Mouse (Mus musculus): ENCODE results near the gene Ephx3.
A peak's percentile ranks its signal among the peaks of the same experiment; 100 is the strongest.
"Not testable (repeated sequence)": the region's sequence is repeated elsewhere in the genome, so short reads cannot be mapped to it uniquely, and the experiment has no call there.

The Ephx3 gene

DNA sequence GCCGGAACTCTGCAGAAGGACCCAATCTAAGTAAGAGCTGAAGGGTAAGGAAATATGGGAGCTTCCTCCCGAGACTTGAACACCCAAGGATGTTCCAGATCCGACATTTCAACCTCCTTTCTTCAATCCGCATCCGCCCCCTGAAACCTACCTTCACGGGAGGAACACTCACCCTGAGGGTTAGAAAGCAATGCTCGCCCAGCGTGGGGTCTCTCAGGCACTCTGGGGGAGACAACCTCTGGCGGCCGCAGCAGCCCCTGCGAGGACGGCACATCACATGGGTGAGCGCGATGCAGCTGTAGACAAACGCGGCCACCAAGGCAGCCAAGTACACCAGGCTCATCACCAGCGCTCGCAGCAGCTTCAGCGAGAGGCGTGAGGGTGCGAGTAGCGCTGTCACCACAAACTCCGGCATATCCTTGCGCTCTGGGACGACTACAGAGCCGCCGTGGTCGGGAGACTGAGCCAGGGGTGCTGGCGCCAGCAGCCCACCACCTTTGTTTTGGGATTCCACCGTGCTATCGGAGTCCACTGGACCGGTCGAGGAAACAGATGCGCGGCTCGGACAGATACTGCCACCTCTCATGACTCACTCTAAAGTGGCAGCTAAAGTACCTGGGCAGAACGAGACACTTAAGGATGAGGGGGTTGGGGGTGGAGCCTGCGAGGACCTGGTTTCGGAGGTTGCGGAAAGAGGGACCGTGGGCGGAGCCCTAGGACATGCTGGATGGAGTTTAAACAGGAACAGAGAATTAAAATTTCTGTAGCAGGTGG lies at the start of gene Ephx3:
Ephx3 (minus strand) TSS at position 687 of the 774 bp plus-strand sequence.
- no peak for DNase-seq (ENCODE audit: low spot score in 2 of 2)

DNA sequence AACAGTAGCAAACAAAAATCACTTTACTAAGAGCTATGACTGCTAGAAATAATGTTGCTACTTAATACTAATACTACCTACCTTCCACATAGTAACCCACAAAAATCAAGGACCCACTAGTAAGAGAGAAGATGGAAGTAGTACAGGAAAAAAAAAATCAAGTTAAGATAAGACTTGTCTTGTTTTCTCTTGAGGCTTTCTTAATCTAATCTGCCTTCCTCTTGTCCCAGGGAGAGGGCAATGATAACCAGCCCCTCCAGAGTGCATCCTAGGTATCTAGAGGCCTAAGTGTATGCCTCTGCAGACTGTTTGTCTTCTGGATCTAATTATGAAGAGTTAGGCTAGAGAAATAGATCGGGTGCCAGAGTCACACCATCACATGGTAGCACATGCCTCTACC lies 49.2 kb upstream of the Ephx3 start:
- no peak for DNase-seq (ENCODE audit: low spot score in 2 of 2)

- peak; percentile 23 to 47 for DNase-seq (ENCODE audit: low spot score in 2 of 2)
These were observed 46.3 kb upstream of the Ephx3 start for GRCm38 (mm10) chr17:32235534-32236191.

DNA sequence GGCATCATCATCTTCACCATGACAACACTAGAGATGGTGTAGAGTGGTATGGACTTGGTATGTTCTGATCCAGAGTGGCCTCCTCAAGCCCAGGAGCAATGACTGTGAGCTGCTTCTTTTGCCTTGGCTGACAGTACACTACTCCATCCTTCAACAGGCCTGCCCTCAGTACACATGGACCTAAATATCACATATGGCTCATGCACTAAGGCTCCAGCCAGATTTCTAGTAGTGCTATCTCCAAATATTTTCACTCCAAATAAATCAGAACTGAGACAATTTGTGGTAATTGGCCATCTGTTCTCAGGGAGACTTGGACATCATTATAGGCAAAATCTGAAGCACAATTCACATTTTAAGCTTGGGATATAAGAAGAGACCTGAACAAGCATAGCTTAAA lies 43.8 kb upstream of the Ephx3 start:
- no peak for DNase-seq (ENCODE audit: low spot score in 2 of 2)

DNA sequence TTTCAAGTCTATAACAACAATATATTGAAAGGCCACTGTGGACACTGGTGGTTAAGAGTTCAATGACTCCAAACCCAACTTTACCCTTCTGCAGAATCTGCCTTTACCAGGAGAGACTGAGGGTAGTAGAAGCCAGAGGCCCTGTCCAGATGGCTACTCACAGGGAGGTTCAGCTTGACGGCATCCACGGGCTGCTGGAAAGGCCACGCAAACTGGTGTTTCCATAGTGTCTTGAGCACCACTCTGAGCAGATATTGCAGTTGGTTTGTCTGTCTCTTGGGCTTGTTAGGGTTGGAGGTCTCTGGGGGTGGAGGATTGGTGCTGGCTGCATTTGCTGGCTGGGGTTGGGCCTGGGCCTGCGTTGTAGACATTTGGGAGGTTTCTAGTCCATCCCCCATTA lies 39.9 kb upstream of the Ephx3 start:
- DNase-seq (ENCODE audit: low spot score in 2 of 2) = no peak

GRCm38 (mm10) chr17:32220873-32221272 lies 31.5 kb upstream of the Ephx3 start:
- no peak for DNase-seq (ENCODE audit: low spot score in 2 of 2)

DNA sequence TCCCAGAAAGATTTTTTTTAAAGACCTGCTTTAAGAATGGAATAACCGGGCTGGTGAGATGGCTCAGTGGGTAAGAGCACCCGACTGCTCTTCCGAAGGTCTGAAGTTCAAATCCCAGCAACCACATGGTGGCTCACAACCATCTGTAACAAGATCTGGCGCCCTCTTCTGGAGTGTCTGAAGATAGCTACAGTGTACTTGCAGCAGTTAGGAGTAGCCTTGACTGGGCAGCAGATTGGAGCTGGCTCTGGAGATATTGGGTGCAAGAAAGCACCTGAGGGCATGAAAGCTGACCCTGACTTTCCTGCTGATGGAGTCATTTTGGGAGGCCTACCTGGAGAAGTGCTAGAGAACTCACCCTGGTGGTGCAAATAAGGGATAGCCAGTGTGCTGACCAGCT lies 26.2 kb upstream of the Ephx3 start:
- DNase-seq (ENCODE audit: low spot score in 2 of 2) = not testable (repeated sequence)

DNA sequence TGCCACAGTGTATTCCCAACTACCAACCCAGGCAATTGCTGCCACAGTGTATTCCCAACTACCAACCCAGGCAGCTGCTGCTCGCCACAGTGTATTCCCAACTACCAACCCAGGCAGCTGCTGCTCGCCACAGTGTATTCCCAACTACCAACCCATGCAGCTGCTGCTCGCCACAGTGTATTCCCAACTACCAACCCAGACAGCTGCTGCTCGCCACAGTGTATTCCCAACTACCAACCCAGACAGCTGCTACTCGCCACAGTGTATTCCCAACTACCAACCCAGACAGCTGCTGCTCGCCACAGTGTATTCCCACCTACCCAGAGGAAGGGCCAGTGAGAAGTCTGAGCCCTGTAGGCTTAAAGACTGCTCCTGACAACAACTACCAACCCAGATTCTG lies 22.2 kb upstream of the Ephx3 start:
- DNase-seq (ENCODE audit: low spot score in 2 of 2) = not testable (repeated sequence)

- no peak for DNase-seq (ENCODE audit: low spot score in 2 of 2)
These were observed 20.4 kb upstream of the Ephx3 start for GRCm38 (mm10) chr17:32209752-32210151.

DNA sequence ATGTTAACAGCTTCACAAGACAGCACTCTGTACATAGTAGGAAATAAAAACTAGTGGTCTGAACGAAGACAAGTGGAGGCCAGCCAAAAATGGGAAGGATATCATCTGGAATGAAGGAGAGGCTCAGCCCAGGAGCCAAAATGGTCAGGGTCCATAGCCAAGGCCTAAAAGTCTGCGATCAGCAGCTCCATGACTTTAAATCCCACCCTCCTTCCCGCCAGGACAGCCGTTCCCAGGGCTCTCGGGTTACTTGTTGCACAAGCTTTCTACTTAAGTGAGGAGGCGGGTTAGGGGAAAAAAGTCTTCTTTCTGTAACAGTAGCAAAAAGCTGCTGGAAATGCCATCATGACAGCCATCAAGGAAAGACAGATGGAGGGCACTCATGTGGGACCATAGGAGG lies 19.8 kb upstream of the Ephx3 start:
- DNase-seq (ENCODE audit: low spot score in 2 of 2) = no peak

DNA sequence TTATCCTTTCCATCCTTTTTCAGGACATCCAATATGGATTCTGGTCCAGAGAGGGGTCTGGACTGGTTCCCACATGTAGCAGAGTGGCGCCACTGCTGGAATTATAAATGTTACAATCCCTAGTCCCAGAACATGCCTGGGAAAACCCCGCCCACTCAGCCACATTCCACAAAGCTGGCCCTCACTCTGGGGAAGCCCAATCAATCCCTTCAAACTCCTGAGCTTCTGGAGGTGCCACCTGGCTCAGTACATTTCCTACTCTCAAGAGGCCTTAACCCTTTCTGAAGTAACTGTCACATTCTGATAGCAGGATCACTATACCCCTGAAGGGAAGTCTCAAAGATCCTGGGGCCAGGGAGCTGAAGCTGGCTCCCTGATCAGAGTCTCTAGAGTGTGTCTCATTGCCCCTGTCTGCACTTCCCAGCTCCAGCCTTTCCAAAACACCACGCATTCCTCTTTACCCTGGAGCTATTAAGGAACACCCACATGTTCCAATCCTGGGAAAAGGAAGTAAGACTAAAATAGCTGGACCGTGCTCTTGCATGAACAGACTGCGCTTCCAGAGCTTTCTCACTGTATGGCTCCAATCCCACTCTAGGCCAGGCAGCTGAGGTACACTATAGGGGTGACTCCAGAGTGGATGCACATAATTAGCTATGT lies 18.4 kb upstream of the Ephx3 start:
- DNase-seq (ENCODE audit: low spot score in 2 of 2) = peak in 1 of 2 experiments; percentile 41

- DNase-seq (ENCODE audit: low spot score in 2 of 2) = no peak
These were observed 16.0 kb upstream of the Ephx3 start for GRCm38 (mm10) chr17:32205345-32205744.

GRCm38 (mm10) chr17:32202972-32203371 lies 13.6 kb upstream of the Ephx3 start:
- no peak for DNase-seq (ENCODE audit: low spot score in 2 of 2)

- no peak for DNase-seq (ENCODE audit: low spot score in 2 of 2)
These were observed 11.7 kb upstream of the Ephx3 start for GRCm38 (mm10) chr17:32201086-32201485.

GRCm38 (mm10) chr17:32199796-32200195 lies 10.4 kb upstream of the Ephx3 start:
- no peak for DNase-seq (ENCODE audit: low spot score in 2 of 2)

- no peak for DNase-seq (ENCODE audit: low spot score in 2 of 2)
These were observed 7.8 kb upstream of the Ephx3 start for GRCm38 (mm10) chr17:32197156-32197555.

GRCm38 (mm10) chr17:32195725-32196124 lies 6.4 kb upstream of the Ephx3 start:
- no peak for DNase-seq (ENCODE audit: low spot score in 2 of 2)

- DNase-seq (ENCODE audit: low spot score in 2 of 2) = no peak
These were observed 3.7 kb upstream of the Ephx3 start for GRCm38 (mm10) chr17:32193010-32193409.

- no peak for DNase-seq (ENCODE audit: low spot score in 2 of 2)
These were observed 501 bp upstream of the Ephx3 start for GRCm38 (mm10) chr17:32189850-32190249.

DNA sequence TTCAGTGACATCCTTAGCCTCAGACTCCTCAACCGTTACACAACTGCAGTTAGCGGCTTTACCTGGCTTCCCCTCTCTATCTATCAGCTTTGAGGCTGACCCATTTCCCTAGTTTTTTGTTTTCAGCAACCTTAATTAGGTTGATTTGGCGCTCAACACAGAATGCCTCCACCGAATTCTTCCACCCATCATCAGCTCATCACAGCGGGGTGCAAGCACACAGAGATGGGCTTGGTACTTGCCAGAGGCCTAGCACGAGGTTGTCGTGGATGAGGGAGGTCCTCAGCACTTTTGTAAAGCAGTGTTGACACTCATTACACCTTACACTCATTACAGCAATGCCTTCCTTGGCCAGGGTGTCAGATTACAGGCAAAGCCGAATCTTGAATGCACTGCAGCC lies 6.3 kb downstream of the Ephx3 start:
- no peak for DNase-seq (ENCODE audit: low spot score in 2 of 2)

DNA sequence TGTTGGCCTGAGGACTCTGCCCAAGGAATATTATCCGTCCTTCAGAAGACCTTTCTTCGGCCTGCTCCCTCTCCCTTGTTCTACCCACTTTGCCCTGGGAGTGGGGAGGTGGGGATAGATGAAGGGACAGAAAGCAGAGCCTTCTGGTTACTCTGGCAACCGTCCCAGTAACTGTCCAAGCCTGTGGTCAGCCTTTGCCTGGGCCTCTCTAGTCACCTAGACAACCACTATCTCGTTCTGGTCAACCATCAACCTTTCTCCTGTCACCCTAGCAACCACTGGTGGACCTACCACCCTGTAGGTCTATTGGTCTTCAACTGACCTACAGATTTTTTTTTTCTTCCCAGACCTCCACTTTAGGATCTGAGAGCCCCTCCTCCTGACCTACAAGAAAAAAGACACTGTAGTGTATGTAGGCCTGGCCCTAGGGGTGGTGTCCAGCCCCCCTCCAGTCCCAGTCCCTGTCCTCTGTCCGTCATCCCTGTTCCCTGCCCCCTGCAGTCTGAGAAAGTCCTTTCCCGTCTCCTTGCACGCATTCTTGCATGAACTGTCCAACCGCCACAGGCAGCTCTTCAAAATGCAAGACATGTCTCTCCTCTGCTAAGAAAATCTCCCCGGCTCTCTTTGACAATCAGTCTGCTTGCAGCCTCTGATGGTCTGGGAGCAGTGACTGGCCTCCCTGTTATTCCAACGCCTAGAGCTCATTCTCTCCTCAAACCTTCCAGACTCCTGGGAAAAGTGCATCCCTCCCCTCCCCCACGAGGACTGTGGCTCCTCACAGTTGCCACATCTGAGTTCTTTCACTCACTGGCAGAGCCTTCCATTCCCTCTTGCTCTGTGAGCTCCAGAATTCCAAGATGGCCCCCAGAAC lies 9.5 kb downstream of the Ephx3 start:
- DNase-seq (ENCODE audit: low spot score in 2 of 2) = no peak

DNA sequence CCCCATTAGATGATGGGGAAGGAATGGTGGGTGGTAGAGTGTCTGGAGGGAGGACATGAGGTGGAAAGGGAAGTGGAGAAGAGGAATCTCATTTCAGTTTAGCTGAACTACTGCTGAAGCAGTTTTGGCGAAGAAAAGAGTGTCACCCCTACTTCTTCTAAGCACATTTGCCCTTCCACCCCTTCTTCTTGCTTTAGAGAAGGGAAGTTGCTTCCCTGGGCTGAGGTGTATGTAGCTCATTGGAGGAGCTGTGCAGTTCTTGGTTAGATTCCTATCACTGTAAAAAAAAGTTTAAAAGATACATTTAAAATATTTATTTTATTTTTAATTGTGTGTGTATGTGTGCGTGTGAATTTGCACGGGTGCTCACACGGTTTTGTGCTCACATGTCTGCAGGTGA lies 12.4 kb downstream of the Ephx3 start:
- no peak for DNase-seq (ENCODE audit: low spot score in 2 of 2)
